Mouse (Mus musculus) lung, adult 2 months (tissue): ENCODE measurements at regions not wholly inside any gene's neighbourhood (a gene's known extent, or its start where the extent isn't known, plus 50 kb on each side); places are given as distances from the start of the nearest gene placed in this dataset.

Experiments used
- CTCF ChIP-seq: fragments of 200-500 bp; IDR thresholded peaks from 2 replicates; pipeline ENCODE4 v1.5.1; 2011; ENCODE audit warnings: mild to moderate bottlenecking, low read length, control low read depth; ENCODE audit not compliant: insufficient read depth
- POLR2A ChIP-seq: fragments of 200-500 bp; IDR thresholded peaks from 2 replicates; pipeline ENCODE4 v1.6.1; 2011; ENCODE audit warnings: low read depth, mild to moderate bottlenecking, control low read depth, low read length, borderline replicate concordance; ENCODE audit errors: extremely low read depth

DNA sequence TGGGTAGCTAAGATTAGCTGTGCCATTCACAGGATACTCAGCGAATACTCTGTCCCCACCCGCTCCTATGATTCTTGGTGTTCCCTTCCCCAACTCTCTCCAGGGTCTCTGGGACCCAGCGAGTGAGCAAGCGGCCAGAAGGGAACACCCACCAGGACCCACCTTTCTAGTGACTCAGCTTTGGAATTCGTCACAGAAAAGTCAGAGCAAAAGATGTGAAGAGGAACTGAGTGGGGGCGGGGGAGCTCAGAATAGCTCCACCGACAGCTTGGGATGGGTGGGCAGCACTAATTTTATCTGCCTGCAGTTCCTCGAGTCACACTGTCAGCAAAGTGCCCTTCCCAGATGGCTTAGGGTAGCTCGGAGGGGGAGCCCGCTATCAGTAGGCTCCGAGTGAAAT lies 140.6 kb downstream of the 9530068E07Rik start:
- TF ChIP-seq POLR2A: no peak
- TF ChIP-seq CTCF: no peak
